Mouse (Mus musculus): ENCODE data around the gene Pole2. TPM values are rescaled to one million over a fixed set of nuclear protein-coding genes. Genes with fewer than 3 reads are reported as not detected.

Pole2 gene
- 0.20 and 0.32 TPM in 2 replicates for polyA plus RNA-seq (2021; fragmentation: Nextera tagmentation)
- long read RNA-seq, experiment 1, partial matches to known transcripts, result 0 of 2 reads
- long read RNA-seq, experiment 1, other reads (novel, unspliced or antisense), result 0 of 2 reads
- long read RNA-seq, experiment 2, partial matches to known transcripts, result 0 of 1 reads
- long read RNA-seq, experiment 2, other reads (novel, unspliced or antisense), result 1 of 1 reads

DNA sequence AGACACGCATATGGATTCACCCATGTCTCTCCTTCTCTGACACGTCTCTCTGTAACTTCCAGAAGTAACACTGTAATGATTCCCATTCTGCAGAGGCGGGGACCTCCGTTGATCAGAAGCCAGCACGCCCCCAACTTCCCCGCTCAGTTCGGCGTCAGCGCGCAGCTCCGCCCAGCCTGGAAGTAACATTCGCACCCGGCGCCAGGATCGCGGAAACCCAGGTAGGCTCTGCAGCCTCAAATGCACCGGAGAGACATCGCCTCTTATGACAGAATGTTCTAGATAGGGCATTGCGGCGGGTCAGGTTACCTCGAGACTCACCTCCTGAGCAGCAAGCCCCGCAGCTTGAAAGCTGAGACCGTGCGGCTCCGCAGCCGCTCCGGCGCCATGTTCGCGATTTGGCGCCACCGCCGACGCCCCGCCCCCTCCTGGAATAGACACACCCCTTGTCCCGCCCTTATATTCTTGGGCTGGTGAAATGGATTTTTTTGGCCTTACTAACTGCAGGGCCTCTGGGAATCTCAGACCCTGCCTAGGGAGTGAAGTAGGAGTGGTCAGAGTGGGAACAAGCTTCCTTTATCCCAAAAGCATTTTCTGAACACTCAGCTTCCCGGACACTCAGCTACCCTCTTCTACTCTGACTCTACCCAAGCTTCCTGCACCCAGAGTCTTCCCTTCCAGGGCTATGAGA is at the start of gene Pole2:
Pole2 (minus strand) TSS at position 420 of the 691 bp plus-strand sequence.

DNA sequence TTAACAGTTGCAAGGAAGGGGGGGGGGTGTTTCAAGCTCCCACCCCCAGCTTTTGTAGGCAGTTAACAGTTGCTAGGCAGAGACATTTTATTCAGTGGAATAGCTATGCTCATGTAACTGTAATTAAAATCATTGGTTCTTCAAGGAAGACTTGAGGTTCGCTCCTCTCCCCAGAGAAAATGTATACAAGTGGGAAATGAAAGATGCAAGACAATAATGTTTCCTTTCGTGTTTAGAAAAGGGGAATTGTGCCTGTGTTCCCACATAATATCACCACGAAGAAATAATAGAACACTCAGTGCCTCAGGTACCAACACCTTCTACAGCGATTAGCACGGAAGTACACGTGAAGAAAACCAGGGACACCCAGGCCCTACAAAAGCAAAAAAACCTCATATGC is 12.9 kb upstream of the Pole2 start, which contains the start of gene Klhdc1:
Klhdc1 (plus strand) TSS at position 301 of the 400 bp plus-strand sequence.

DNA sequence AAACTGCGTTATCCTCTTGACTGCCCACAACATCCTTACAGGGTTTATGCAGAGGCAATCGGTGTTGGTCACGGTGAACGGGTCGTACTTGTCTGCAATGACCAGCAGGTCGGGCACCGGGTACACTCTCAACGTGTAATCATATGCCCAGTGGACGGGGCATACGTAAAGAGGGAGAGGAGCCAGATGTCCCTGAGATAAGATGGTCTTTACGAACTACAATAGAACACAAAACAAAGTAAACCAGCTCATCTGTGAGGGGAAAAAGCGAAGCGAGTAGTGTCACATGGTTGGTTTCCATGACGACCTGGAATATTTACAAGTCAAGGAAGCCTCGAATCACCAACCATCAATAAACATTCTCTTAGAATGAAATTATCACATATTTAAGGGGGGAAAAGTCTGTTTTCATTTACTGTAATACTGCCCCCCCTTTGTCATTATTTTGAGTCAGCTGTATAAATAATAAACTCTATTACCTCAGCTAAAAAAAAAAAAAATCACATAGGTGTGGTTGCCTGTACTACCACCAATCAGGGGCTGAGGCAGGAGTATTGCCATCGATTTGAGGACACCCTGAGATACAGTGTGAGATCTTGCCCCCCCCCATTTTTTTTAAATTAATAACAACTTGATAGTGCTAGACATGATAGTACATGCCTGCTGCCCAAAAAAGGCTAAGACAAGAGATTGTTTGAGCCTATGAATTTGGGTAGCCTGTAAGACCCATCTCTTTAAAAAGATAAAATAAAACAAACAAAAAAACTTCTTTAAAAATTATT is 23.8 kb downstream of the Pole2 start, which contains the start of gene Gm49384:
Gm49384 (minus strand) TSS at position 216 of the 782 bp plus-strand sequence.

DNA sequence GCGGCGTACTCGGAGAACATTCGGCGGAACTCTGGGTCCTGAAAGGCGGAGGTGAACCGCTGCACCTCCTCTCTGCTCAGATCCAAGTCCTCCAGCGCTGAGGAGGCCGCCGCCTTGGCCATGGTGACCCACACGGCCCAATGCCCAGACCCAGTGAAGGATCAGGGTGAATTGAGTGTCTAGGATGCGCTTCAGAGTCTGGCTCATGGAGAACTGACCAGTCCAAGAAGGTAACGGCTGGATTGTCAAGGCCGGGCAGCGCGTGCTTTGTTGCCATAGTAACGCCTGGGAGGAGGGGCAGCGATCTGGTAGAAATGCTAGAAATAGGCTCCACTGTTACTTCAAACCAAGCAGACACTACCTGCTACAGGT is 29.8 kb downstream of the Pole2 start, which contains the start of gene Dnaaf2:
Dnaaf2 (minus strand) TSS at position 266 of the 372 bp plus-strand sequence.

DNA sequence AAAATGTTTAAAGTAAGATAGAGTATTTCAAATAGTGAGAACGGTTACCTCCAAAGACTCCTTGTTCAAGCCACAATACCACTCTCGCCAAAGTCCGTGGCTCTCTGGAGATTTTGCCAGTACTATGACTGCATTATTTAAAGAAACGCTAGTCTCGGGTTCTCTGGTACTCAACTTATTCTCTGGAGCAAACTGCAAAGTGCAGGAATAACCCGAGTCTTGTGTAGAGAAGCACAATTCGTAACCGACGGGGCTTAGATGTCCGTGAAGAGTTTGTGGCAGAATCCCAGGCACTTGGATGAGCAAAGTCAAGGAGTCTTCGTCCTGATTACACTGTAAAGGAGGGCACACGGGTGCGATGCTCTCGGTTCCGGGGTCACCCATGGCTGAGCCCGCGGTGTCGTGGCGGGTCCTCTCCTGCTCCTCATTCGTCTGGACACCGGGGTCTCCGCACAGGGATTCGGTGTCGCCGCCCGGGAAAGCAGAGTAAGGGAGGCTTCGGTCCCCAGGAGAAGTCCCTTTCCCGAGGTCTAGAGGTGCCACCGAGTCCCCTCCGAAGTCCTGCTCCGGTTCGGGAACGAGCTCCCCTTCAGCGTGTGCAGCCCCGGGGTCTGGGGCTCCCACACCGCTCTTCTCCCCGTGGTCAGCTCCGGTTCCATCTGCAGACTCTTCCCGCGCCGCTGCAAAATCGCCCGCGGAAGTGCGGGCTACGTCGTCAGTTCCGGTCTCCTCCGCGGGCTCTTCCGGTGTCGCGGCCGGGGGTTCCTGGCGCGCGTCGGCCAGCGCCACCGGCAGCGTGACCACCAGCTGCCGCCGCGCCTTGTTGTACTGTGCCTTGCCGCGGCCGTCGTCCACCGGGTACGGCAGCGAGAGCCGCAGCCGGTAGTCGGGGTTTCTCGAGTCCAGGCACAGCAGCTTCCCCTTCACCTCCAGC is 31.3 kb downstream of the Pole2 start, which contains the start of gene Gm49383:
Gm49383 (minus strand) TSS at position 661 of the 934 bp plus-strand sequence.

DNA sequence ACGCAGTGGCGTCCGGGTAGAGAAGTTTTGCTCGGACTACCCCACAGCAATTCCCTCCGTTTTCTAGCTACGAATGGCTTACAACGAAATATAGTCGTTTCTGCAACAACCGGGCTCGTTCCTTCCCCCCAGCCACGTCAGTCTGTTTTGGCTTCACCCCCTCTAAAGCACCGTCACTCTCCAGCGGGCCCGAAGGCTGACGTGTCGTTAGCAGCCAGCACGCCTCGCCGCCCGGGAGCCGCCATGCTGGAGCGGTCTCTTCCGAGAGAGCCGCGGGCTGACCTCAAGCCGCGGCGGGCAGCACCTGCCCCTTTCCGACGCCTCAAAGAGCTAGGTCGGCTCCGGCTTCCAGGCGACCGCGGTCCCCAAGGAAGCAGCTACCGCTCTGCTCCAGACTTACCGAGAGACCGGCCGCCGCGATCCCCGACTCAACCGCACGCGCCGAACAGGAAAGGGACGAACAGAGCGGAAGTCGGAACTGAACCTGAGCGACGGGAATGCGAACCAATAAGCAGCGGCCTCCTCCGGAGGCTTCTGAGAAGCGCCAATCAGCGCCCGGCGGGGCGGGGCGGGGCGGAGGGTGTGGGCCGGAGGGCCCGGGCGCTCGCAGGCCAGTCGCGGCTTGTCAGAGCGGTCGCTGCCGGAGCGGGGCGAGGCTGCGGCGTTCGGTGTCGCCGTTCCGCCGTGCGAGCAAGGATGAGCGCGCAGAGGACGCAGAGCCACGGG is 44.2 kb downstream of the Pole2 start, which contains the start of the genes Rpl36al and Mgat2:
Rpl36al (minus strand) TSS at position 501 of the 726 bp plus-strand sequence.
Mgat2 (plus strand) TSS at position 575 of the 726 bp plus-strand sequence.

DNA sequence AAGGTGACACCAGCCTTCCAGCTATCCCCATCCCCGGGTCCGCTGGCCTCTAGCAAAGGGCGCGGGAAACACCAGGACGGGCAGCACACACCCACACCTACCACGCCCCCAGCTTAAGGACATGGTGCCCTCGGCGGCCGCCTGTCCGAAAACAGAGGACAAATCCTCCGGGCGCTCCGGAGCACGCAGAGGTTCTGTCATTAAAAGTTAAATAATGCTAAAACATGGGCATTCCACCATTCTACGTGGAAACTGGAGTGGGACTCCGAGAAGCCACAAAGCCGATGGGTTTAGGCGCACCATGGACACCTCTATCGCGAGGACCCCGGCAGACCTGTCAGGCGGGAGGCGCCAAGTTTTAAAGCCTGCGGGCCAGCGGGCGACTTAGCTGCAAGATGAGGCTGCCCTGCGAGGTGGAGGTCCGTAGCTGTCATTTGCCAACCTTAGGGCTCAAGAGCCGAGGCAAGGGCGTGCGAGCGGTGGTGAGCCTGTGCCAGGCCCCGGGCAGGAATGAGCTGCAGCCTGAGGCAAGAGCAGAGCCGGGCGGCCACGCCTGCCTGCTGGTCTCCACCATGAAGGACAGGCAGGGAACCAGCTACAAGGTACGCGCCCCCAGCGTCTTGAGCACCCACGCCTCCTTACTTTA is 59.4 kb downstream of the Pole2 start, which contains the start of gene Lrr1:
Lrr1 (plus strand) TSS at position 354 of the 646 bp plus-strand sequence.

DNA sequence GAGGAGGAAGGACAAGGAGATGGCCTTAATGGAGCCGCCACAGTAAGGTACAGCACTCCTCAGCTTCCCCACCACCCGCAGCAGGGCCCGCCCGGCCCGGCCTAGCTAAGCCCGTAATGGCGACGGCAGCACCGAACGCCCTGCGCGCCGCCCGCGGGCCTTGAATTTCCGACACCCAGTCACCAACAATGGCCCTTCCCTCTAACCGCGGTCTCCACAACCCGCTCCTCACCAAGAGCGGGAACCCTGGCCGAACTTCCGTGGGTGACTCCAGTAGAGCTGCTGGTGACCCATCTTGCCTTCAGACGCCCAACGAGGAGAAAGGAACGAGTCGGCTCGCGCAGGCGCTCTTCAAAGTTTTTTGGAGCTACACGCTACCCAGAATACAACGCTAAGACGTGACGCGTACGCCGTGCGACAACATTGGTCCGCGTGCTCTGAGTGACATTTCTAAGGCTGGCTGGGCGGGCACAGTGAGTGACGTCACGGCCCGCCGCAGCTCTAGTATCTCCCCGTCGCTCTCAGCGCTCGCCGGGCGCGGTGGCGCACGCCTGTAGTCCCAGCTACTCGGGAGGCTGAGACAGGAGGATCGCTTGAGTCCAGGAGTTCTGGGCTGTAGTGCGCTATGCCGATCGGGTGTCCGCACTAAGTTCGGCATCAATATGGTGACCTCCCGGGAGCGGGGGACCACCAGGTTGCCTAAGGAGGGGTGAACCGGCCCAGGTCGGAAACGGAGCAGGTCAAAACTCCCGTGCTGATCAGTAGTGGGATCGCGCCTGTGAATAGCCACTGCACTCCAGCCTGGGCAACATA is 69.0 kb downstream of the Pole2 start, which contains the start of gene Rps29:
Rps29 (minus strand) TSS at position 422 of the 813 bp plus-strand sequence.

Other genes with a start within 250 kb of the Pole2 start
- gene Rps29, start 69.0 kb downstream of the Pole2 start, polyA plus RNA-seq (2021; fragmentation: Nextera tagmentation), result 6,173 and 6,944 TPM in 2 replicates
- gene Lrr1, start 59.4 kb downstream of the Pole2 start, polyA plus RNA-seq (2021; fragmentation: Nextera tagmentation), result not detected in 2 replicates
- gene Rpl36al, start 44.1 kb downstream of the Pole2 start, polyA plus RNA-seq (2021; fragmentation: Nextera tagmentation), result 698 and 733 TPM in 2 replicates
- gene Mgat2, start 44.0 kb downstream of the Pole2 start, polyA plus RNA-seq (2021; fragmentation: Nextera tagmentation), result 29.5 and 31.1 TPM in 2 replicates
- 3.1 and 5.5 TPM in 2 replicates for gene Gm49383, start 31.1 kb downstream of the Pole2 start, polyA plus RNA-seq (2021; fragmentation: Nextera tagmentation)
- 3.8 and 5.0 TPM in 2 replicates for gene Dnaaf2, start 29.8 kb downstream of the Pole2 start, polyA plus RNA-seq (2021; fragmentation: Nextera tagmentation)
- gene Gm49384, start 23.9 kb downstream of the Pole2 start, polyA plus RNA-seq (2021; fragmentation: Nextera tagmentation), result 1.1 and 3.3 TPM in 2 replicates
- gene Klhdc1, start 13.0 kb upstream of the Pole2 start, polyA plus RNA-seq (2021; fragmentation: Nextera tagmentation), result 24.6 and 28.6 TPM in 2 replicates
- gene Klhdc2, start 68.5 kb upstream of the Pole2 start, polyA plus RNA-seq (2021; fragmentation: Nextera tagmentation), result 84.6 and 172 TPM in 2 replicates
- 23.1 and 26.5 TPM in 2 replicates for gene Nemf, start 129.0 kb upstream of the Pole2 start, polyA plus RNA-seq (2021; fragmentation: Nextera tagmentation)
- 12.3 and 63.9 TPM in 2 replicates for gene Arf6, start 144.0 kb upstream of the Pole2 start, polyA plus RNA-seq (2021; fragmentation: Nextera tagmentation)
- 0.85 and 3.1 TPM in 2 replicates for gene Gm9887, start 144.3 kb upstream of the Pole2 start, polyA plus RNA-seq (2021; fragmentation: Nextera tagmentation)